Mouse (Mus musculus) lung, postnatal 0 days (tissue): ENCODE measurements around the gene Arl6ip1. TPM values are rescaled to one million over a fixed set of nuclear protein-coding genes. Genes with fewer than 3 reads are reported as not detected.

ENCODE experiments used
- ATAC-seq: fragments of 200-750 bp; cut with Nextera tagmentation; 2 replicates; pipeline ENCODE4 v1.8.0; 2017; ENCODE audit warnings: moderate library complexity
- DNase-seq: peaks from one replicate; pipeline ENCODE4 v3.0.0-alpha.2; 2016; ENCODE audit warnings: low spot score
- H3K27ac ChIP-seq: fragments of 300-500 bp; sonication (generic); 2 replicates; pipeline ENCODE4 v1.5.1; 2014; ENCODE audit warnings: antibody characterized with exemption, mild to moderate bottlenecking, low read length, mixed read lengths
- H3K27me3 ChIP-seq: fragments of 300-500 bp; sonication (generic); replicated peaks from 2 replicates; pipeline ENCODE4 v1.6.1; 2014; ENCODE audit warnings: low read length, mixed read lengths; ENCODE audit not compliant: insufficient read depth
- H3K36me3 ChIP-seq: fragments of 300-500 bp; sonication (generic); 2 replicates; pipeline ENCODE4 v1.6.1; 2014; ENCODE audit warnings: low read length, mixed read lengths; ENCODE audit not compliant: insufficient read depth
- H3K4me1 ChIP-seq: fragments of 300-500 bp; sonication (generic); 2 replicates; pipeline ENCODE4 v1.6.1; 2014; ENCODE audit warnings: antibody characterized with exemption, low read depth, low read length, mixed read lengths; ENCODE audit not compliant: insufficient read depth
- H3K4me2 ChIP-seq: fragments of 300-500 bp; sonication (generic); replicated peaks from 2 replicates; pipeline ENCODE4 v1.6.1; 2014; ENCODE audit warnings: low read depth, mild to moderate bottlenecking, low read length, moderate library complexity, mixed read lengths
- H3K4me3 ChIP-seq: fragments of 300-500 bp; sonication (generic); 2 replicates; pipeline ENCODE4 v1.5.1; 2014; ENCODE audit warnings: low read depth, low read length
- H3K9ac ChIP-seq: fragments of 300-500 bp; sonication (generic); replicated peaks from 2 replicates; pipeline ENCODE4 v1.6.1; 2014; ENCODE audit warnings: low read depth, mild to moderate bottlenecking
- H3K9me3 ChIP-seq: fragments of 300-500 bp; sonication (generic); 2 replicates; pipeline ENCODE4 v1.6.1; 2016; ENCODE audit warnings: low read length, mixed read lengths
- CTCF ChIP-seq: IDR thresholded peaks from 2 replicates; pipeline ENCODE4 v1.5.1; 2016; ENCODE audit warnings: antibody characterized with exemption, mild to moderate bottlenecking
- EP300 ChIP-seq: IDR thresholded peaks from 2 replicates; pipeline ENCODE4 v1.6.1; 2016; ENCODE audit warnings: antibody characterized with exemption, mild to moderate bottlenecking, control low read depth
- WGBS: fragments of 180-500 bp; shearing (Covaris S2); extraction: QIAGEN DNeasy Blood & Tissue Kit; methylation state at CpG from one replicate; pipeline ENCODE4 v1.1.7; 2014; 5-methylcytosine and 5-hydroxymethylcytosine counted together
- polyA plus RNA-seq: library from polyadenylated mRNA; unstranded; fragments of >200 nt; fragmentation: Nextera tagmentation; extraction: Ambion mirVana; gene quantifications from 2 replicates; pipeline ENCODE4 v1.2.1, GENCODE M21; 2015

Arl6ip1 gene
- polyA plus RNA-seq, 1 experiment from 2014 or later = 550 TPM

DNA sequence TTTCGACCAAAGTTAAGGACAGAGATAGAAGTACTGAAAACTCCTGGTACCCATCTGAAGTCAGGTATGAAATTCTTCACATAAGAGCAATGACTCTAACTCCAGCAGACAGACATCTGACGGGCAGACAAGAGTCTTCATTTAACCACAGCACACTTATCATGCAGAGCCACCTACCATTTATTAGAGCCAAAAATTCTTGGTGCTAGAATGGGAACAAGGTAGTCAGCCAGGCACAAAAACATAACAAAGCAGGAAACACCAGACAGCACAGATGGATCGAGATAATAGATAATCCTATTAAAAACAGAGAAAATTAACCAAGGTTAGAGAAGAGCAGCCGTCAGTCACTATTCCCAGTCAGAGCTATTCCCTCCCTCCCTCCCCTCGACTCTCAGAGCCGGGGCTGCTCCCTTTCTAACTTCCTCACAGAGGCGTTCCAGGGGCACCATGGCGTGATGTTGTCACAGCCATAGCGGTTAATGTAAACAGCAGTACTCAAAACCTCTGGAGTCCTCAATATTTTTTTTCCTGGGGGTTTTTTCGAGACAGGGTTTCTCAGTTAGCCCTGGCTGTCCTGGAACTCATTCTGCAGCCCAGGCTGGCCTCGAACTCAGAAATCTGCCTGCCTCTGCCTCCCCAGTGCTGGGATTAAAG lies 3.1 kb downstream of the Arl6ip1 start:
- no peak overlapping the region for H3K4me3 ChIP-seq
- ATAC-seq = no peak
- peaks cover 12% of the 10 kb centered on the region; the same call in 1 of the 2 replicates for H3K4me1 ChIP-seq
- DNase-seq = no peak
- TF ChIP-seq EP300 (no peak), CTCF (no peak)
- no peak overlapping the region for H3K9ac ChIP-seq
- 0 out of 2 replicates have a peak, but pooled peaks cover 13% of the 10 kb centered on the region for H3K36me3 ChIP-seq
- H3K4me2 ChIP-seq = no peak overlapping the region
- WGBS = 39% methylated on average over 11 of the region's 11 CpGs
- H3K27ac ChIP-seq = no peak overlapping the region
- H3K27me3 ChIP-seq = no peaks in the 10 kb centered on the region
- H3K9me3 ChIP-seq = no peaks in the 10 kb centered on the region

- DNase-seq = no peak
- no peak for ATAC-seq
- H3K9me3 ChIP-seq = no peaks in the 10 kb centered on the region
- H3K4me3 ChIP-seq = no peak overlapping the region
- H3K9ac ChIP-seq = no peak overlapping the region
- no peak overlapping the region for H3K4me2 ChIP-seq
- TF ChIP-seq CTCF (no peak), EP300 (no peak)
- no peaks in the 10 kb centered on the region for H3K27me3 ChIP-seq
- 0 out of 2 replicates have a peak, but pooled peaks cover 13% of the 10 kb centered on the region for H3K36me3 ChIP-seq
- H3K27ac ChIP-seq = no peak overlapping the region
- H3K4me1 ChIP-seq = peaks cover 13% of the 10 kb centered on the region; the same call in 1 of the 2 replicates
Observed at GRCm38 (mm10) chr7:118125736-118126135, 3.7 kb downstream of the Arl6ip1 start.

GRCm38 (mm10) chr7:118123512-118124411 lies 5.7 kb downstream of the Arl6ip1 start:
- TF ChIP-seq CTCF = no peak
- TF ChIP-seq EP300 = no peak

GRCm38 (mm10) chr7:118122235-118122634 lies 7.2 kb downstream of the Arl6ip1 start:
- H3K9ac ChIP-seq = no peak overlapping the region
- ATAC-seq = no peak
- H3K9me3 ChIP-seq = no peaks in the 10 kb centered on the region
- no peak for DNase-seq
- H3K27ac ChIP-seq = no peak overlapping the region
- H3K4me2 ChIP-seq = no peak overlapping the region
- H3K4me3 ChIP-seq = no peak overlapping the region
- no peak for TF ChIP-seq EP300
- TF ChIP-seq CTCF = no peak
- H3K36me3 ChIP-seq = 0 out of 2 replicates have a peak, but pooled peaks cover 20% of the 10 kb centered on the region
- H3K27me3 ChIP-seq = no peaks in the 10 kb centered on the region
- peaks cover 22% of the 10 kb centered on the region; the same call in 1 of the 2 replicates for H3K4me1 ChIP-seq
- 94% methylated on average over 7 of the region's 7 CpGs for WGBS

More at GRCm38 (mm10) chr7:118123512-118124411, 5.7 kb downstream of the Arl6ip1 start:
- 79% methylated on average over 4 of the region's 4 CpGs for WGBS
- ATAC-seq (no peak), DNase-seq (no peak)
- no peaks in the 10 kb centered on the region for H3K9me3 ChIP-seq
- H3K27me3 ChIP-seq = no peaks in the 10 kb centered on the region
- H3K4me3 ChIP-seq = no peak overlapping the region
- no peak overlapping the region for H3K4me2 ChIP-seq
- 0 out of 2 replicates have a peak overlapping the region, but pooled peaks have one; percentile 12 for H3K27ac ChIP-seq
- H3K9ac ChIP-seq = no peak overlapping the region
- H3K4me1 ChIP-seq = peaks cover 19% of the 10 kb centered on the region; the same call in 1 of the 2 replicates
- H3K36me3 ChIP-seq = 0 out of 2 replicates have a peak, but pooled peaks cover 13% of the 10 kb centered on the region

GRCm38 (mm10) chr7:118120654-118121053 lies 8.8 kb downstream of the Arl6ip1 start:
- Histone ChIP-seq H3K27ac (peak overlapping the region; percentile 90), H3K4me1 (peaks cover 14% of the 10 kb centered on the region; the same call in 1 of the 2 replicates), H3K9ac (no peak overlapping the region), H3K9me3 (no peaks in the 10 kb centered on the region), H3K4me3 (no peak overlapping the region), H3K4me2 (no peak overlapping the region), H3K27me3 (no peaks in the 10 kb centered on the region), H3K36me3 (0 out of 2 replicates have a peak, but pooled peaks cover 20% of the 10 kb centered on the region)
- DNase-seq (no peak), ATAC-seq (no peak)
- WGBS = 54% methylated on average over 1 of the region's 1 CpGs
- TF ChIP-seq CTCF = no peak
- no peak for TF ChIP-seq EP300

DNA sequence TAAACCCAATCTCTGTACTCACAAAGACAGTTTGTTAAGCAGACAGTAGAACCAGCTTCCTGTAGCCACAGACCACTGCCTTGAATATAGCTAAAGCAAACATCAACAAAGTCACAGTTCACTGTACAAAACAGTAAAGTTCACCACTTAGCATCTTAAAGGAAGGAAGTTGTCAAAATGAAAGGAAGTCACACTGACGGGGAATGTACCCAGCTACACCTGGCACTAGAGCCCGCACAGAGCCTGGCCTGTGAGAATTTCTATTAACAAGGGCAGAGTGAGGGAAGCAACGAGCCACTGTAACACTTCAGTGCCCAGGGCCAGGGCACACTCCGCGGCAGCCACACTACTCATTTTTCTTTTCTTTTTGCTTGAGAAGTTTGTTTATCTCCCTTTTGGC lies 9.5 kb downstream of the Arl6ip1 start:
- DNase-seq (peak; percentile 50), ATAC-seq (peak; percentile 11; the same call in 1 of the 2 replicates)
- H3K36me3 ChIP-seq = 0 out of 2 replicates have a peak, but pooled peaks cover 20% of the 10 kb centered on the region
- H3K9me3 ChIP-seq = no peaks in the 10 kb centered on the region
- H3K9ac ChIP-seq = no peak overlapping the region
- peaks cover 14% of the 10 kb centered on the region; the same call in 1 of the 2 replicates for H3K4me1 ChIP-seq
- H3K4me3 ChIP-seq = no peak overlapping the region
- H3K27ac ChIP-seq = peak overlapping the region; percentile 90
- H3K27me3 ChIP-seq = no peaks in the 10 kb centered on the region
- WGBS = 43% methylated on average over 5 of the region's 5 CpGs
- TF ChIP-seq CTCF (no peak), EP300 (no peak)
- 0 out of 2 replicates have a peak overlapping the region, but pooled peaks have one; percentile 11 for H3K4me2 ChIP-seq
